Mouse (Mus musculus) adrenal gland, postnatal 36 days (tissue): ENCODE data around the gene Scn2a. TPM values are rescaled to one million over a fixed set of nuclear protein-coding genes. Genes with fewer than 3 reads are reported as not detected.
A peak's percentile ranks its signal among the peaks of the same experiment; 100 is the strongest.

Experiments used
- DNase-seq, 2 experiments: peaks; one replicate each; pipeline ENCODE4 v3.0.0; 2021; ENCODE audit warnings: mixed read lengths in 1 of 2
- long read RNA-seq, 2 experiments: library from polyadenylated mRNA; stranded (forward); transcript quantifications; one replicate each; pipeline ENCODE4 v2.0.0; 2021; ENCODE audit warnings: borderline sequencing depth in 2 of 2
- total RNA-seq, 2 experiments: library from RNA; stranded (reverse); gene quantifications; 2 replicates each; pipeline ENCODE4 v1.2.3; 2021

Scn2a gene
- 1 to 10 TPM in 1 of 2 experiments, under 1 TPM in 1; 0.66 to 1.1 TPM for total RNA-seq
- long read RNA-seq, experiment 1, partial matches to known transcripts, result 0 of 1 reads
- long read RNA-seq, experiment 1, other reads (novel, unspliced or antisense), result 1 of 1 reads
- long read RNA-seq, experiment 2, result 0 reads

- peak; percentile 11 to 39 for DNase-seq
Observed at GRCm38 (mm10) chr2:65620556-65621166, at the start of gene Scn2a. Scn2a (plus strand) TSS chr2:65620771.

GRCm38 (mm10) chr2:65587679-65588078, 32.9 kb upstream of the Scn2a start:
- DNase-seq, result no peak

- no peak for DNase-seq
Observed at GRCm38 (mm10) chr2:65607813-65608212, 12.8 kb upstream of the Scn2a start.

- no peak for DNase-seq
Observed at GRCm38 (mm10) chr2:65611887-65612286, 8.7 kb upstream of the Scn2a start.

GRCm38 (mm10) chr2:65619781-65620180, 790 bp upstream of the Scn2a start:
- DNase-seq, result peak; percentile 47 to 69

- DNase-seq, result no peak
Observed at GRCm38 (mm10) chr2:65621254-65621653, 683 bp downstream of the Scn2a start.

- no peak for DNase-seq
Observed at GRCm38 (mm10) chr2:65621838-65622237, 1.3 kb downstream of the Scn2a start.

- no peak for DNase-seq
Observed at GRCm38 (mm10) chr2:65652636-65653035, 32.1 kb downstream of the Scn2a start.

- no peak for DNase-seq
Observed at GRCm38 (mm10) chr2:65657031-65657430, 36.5 kb downstream of the Scn2a start.

GRCm38 (mm10) chr2:65658430-65658829, 37.9 kb downstream of the Scn2a start:
- no peak for DNase-seq

- no peak for DNase-seq
Observed at GRCm38 (mm10) chr2:65663892-65664291, 43.3 kb downstream of the Scn2a start.

GRCm38 (mm10) chr2:65664481-65664880, 43.9 kb downstream of the Scn2a start:
- DNase-seq, result no peak

- DNase-seq, result no peak
Observed at GRCm38 (mm10) chr2:65665180-65665579, 44.6 kb downstream of the Scn2a start.

GRCm38 (mm10) chr2:65667590-65668436, 47.2 kb downstream of the Scn2a start:
- no peak for DNase-seq

GRCm38 (mm10) chr2:65668437-65669135, 48.0 kb downstream of the Scn2a start:
- DNase-seq, result peak; percentile 46 to 58

- DNase-seq, result no peak
Observed at GRCm38 (mm10) chr2:65669561-65669960, 49.0 kb downstream of the Scn2a start.

- DNase-seq, result no peak
Observed at GRCm38 (mm10) chr2:65670153-65670817, 49.7 kb downstream of the Scn2a start.

- DNase-seq, result no peak
Observed at GRCm38 (mm10) chr2:65679621-65680020, 59.0 kb downstream of the Scn2a start.

GRCm38 (mm10) chr2:65685151-65685550, 64.6 kb downstream of the Scn2a start:
- no peak for DNase-seq

- no peak for DNase-seq
Observed at GRCm38 (mm10) chr2:65690456-65691184, 70.0 kb downstream of the Scn2a start.

GRCm38 (mm10) chr2:65694485-65694884, 73.9 kb downstream of the Scn2a start:
- DNase-seq, result no peak
